Mouse (Mus musculus) embryo, embryonic 10.5 days (tissue): Measurements from ENCODE around the gene Dhrs1.
A peak's percentile ranks its signal among the peaks of the same experiment; 100 is the strongest.

ENCODE experiments used
- DNase-seq: peaks from one replicate; pipeline ENCODE4 v3.0.0-alpha.2; 2015; ENCODE audit warnings: low spot score

The Dhrs1 gene

DNA sequence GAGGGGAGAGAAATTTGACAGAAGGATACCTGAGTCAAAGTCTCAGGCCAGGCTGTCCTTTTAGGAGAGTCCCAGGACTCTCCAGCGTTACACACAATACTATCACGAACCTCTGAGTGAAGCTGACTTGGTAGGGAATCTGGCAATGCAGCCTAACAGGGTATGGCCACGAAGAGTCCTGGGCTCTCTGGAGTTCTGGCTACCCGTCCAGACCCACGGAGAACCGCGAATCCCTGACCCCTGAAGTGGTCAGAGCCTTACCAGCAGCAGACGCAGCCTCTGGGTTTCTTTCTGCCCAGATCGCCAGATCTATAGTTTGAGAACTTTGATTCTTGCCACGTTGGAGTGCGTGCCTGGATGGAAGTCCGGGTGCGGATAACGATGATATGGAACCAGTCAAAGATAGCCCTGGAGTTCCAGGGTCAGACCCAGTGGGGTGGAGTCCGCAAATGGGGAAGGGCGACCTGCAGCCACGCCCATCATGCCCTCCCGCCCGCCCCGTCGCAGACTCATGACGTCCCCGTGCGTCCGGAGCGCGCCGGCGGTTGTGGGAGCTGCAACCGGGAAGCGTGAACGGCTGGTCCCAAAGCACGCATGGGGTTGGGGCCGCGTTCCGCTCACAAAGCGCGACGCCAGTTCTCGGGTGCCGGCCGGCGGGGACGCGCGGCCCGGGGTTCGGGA lies at the start of gene Dhrs1, which contains the start of gene Nop9:
TSS of gene Dhrs1 (minus strand) at position 511 of the 681 bp plus-strand sequence.
TSS of gene Nop9 (plus strand) at position 514 of the 681 bp plus-strand sequence.
- DNase-seq = peak; percentile 88

DNA sequence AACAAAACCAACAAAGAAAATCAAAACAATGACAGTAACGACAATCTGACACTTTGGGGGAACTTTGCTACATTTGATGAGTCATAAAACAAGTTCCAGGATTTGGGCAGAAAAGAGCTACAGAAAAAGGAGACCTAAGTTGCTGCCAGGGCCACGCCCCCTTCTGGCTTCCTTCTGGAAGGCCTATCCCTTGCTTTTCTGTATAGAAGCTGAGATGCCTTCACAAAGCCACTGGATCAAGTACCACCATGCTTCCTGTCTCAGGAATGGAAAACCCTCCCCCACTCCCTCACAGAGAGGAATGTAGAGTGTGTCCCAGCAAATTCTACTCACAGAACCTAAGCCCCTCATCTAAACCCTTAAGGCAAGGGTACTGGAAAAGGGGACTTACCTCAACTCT lies 48.5 kb upstream of the Dhrs1 start:
- no peak for DNase-seq

DNA sequence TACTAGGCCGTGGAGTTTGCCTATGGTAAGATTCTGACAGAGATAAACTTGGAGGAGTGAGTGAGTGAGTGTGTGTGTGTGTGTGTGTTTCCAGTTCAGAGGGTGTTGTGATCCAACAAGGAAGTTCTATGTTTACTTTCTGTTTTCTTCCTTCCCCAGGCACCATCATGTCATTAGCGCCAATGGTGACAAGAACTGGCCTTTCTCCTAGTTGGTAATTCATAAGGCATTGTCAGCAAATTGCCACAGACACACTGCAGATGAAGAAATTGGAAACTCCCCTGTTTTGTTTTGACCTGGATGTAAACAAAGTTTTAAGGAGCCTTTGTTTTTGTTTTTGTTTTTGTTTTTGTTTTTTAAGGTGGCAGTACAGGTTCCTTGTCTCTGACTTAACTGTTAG lies 48.0 kb upstream of the Dhrs1 start:
- no peak for DNase-seq

DNA sequence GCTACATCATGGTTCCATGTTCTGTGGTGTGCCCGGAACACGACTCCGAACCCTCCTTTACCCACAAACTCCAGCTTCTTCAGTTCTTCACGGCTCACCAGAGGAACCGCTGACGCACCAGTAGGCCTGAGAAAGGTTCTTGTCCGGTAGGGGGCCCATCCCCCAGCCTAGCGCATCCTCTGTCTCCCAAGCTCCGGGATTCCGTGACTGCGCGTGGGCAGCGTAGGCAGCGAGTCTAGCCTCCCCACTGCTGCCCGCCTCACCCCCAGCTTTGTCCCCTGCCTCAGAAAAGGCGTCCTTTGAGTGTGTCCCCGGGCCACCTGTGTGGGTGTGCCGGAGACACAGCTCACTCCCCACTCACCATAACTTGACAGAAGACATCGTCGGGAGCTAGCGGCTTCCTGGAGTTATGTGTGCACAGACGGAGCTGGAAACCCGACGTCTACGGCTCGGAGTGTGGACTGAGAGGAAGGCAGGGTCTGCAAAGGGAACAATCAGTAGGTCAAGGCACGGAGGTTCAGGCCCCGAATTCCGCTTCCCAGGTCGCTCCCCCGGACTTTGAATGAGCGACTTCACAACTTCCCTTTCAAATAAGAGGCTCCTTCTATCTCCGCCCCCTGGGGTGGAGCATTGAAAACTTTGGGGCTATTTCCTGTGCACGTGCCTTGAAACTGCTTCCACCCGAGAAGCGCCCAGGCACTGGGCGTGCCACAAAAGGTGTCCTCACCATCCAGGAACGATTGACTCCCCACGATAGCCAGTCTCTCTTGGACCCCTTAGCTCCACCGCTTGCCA lies 43.0 kb upstream of the Dhrs1 start, which contains the start of gene Ripk3:
TSS of gene Ripk3 (minus strand) at position 610 of the 795 bp plus-strand sequence.
- peak; percentile 43 for DNase-seq

DNA sequence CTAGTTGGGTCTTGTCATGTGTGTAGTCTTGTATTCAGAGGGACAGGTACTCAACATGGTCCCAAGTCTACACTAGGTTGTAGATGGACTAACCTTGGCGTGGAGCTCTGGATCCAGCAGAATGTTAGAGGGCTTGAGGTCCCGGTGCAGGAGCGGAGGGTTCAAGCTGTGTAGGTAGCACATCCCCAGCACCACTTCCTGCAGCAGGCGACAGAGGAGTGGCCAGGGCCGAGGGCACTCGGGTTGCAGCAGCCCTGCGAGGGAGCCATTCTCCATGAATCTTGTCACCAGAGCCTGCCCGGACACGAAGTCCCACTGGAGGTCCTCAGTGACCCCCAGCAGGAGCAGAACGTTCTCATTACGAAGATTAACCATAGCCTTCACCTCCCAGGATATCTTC lies 42.2 kb upstream of the Dhrs1 start:
- DNase-seq = no peak

DNA sequence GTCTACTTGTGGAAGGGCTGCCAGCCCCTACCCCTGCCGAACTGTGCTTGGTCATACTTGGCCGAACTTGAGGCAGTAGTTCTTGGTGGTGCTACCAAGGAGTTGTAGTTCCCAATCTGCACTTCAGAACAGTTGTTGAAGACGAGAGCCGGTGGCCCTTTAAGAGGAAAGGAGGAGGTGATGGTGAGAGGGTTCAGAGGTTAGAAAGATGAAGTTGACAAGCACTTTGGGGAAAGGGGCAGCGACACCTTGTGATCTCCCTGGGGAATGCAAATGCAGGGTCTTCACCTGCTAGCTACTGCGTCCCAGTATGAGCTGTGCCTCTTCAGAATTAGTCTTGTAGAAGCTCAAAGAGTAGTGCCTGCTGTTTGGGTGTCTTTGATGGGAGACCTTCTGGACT lies 39.7 kb upstream of the Dhrs1 start:
- peak; percentile 42 for DNase-seq

DNA sequence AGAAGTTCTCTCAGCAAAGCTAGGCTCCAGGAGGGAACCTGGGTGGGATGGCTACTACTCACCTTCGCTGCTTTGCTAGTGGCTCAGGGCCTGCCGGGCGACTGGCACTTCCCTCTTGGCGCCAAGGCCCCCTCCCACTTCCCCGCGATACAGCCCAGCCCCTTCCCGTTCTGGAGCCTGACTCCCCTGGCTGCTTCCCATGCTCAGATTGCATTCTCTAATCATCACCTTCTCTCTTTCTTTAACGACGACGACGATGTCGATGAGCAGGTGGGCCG lies 38.4 kb upstream of the Dhrs1 start, which contains the start of gene Adcy4:
TSS of gene Adcy4 (minus strand) at position 138 of the 278 bp plus-strand sequence.
- DNase-seq = peak; percentile 37

DNA sequence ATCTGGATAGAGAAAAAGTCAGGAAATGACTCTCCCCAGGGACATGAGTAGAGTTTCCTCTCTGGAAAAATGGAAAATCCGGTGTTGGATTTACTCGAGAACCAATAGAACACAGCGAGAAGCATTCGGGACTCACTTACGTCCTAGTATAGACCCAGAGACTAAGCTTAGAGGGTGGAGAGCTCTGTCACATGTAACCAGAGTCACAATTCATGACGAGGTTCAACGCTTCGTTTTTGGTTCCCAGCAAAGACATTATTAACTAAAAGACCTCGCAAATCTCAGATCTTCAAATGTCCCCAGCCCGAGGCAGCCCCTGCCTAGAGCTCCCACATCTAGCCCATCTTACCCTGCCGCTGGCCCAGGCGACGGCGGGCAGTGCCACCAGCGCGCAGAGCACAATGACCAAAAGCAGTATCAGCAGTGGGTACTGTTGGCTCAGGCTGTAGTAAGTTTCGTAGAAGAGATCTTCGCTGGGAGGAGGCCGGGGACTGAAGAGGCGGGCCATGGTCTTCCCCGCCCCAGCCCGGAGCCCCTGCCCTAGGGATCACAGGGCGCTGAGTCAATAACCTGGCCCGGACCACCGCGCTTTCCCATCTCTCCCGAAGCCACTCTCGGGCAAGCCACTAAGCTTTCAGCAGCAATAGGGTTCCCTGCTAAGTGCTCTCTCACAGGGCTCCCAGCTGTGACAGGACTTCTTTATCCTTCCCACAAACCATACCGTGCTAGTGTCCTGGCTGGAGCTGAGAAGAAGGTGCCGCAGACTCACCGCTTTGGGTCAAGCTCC lies 37.9 kb upstream of the Dhrs1 start:
- peak; percentile 85 for DNase-seq

DNA sequence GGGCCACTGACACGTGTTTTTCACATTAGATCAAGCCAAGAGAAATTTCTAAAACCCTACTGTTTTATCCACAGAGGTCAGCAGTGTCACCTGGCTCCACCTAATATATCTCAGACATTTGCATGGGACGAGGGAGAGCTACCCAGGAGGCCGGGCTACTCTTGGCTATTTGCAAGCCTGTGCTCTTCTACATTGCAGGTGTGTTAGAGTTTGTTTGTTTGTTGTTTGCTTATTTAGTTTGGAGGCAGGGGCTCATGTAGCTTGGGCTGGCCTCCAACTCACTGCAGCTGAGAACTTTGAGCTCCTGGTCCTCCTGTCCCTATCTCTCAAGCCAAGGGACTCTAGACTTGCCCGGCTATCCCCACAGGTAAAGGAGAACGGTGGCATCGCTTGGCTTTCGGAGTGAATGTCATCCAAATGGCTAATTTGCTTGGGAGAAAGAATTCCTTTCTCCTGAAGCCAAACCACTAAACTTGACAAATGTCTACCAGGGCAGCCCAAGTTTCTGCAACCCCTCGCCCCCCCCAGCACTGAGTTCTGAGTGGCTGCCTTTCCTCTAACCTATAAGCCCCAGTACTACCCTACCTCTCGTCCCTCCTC lies 37.0 kb upstream of the Dhrs1 start:
- DNase-seq = no peak

DNA sequence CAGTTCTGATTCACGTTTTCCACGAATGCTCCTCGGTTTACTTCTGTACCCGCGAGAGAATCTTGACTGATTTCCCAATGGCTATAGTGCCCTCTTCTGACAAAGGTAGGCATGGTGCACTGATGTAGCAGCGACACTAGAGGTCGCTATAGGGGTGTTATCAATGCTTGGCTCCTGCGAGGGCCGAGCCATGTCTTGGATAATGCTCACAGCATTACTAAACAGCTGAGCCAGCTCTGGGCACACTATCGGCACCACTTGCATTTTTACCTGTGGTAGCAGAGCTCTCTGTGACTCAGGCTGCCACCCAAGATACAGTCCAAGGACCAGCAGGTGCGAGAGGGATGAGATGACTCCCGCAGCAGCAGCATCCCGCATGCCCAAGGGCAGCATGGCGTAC lies 35.8 kb upstream of the Dhrs1 start:
- peak; percentile 93 for DNase-seq

DNA sequence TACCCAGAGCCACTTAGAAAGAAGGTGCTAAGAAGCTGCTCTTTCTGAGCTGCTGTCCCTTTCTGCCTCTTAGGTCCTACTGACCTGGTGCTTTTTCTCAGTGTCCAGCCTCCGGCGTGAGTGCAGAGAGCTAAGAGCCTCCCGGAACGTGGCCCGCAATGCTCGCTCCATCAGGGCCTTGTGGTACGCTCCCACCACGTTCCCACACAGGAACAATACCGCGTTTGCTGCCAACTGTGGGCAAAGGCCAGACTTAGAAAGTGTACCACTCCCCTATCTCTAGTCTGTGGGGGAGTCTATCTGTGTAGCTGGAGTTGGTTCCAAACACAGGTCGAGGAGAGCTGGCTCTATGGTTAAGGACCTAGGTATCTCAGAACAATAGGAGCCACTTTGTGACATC lies 35.2 kb upstream of the Dhrs1 start:
- DNase-seq = no peak

DNA sequence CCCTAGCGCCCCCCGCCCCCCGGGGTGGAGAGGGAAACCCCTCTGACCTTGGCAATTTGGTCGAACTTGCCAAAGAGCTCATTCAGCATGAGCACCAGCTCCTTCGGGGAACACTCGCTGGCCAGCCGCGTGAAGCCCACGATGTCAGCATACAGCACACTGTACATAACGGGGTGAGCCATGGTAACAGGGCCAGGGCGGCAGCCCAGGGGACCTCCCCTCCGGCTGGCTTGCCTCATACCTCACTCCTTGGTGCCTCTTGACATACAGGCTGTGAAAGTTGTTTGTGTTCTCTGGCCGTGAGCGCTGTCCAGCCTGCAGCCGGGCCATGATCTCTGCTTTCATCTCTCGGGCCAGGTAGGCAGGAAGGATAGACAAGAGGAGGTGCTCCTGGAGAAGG lies 34.2 kb upstream of the Dhrs1 start:
- DNase-seq = no peak

DNA sequence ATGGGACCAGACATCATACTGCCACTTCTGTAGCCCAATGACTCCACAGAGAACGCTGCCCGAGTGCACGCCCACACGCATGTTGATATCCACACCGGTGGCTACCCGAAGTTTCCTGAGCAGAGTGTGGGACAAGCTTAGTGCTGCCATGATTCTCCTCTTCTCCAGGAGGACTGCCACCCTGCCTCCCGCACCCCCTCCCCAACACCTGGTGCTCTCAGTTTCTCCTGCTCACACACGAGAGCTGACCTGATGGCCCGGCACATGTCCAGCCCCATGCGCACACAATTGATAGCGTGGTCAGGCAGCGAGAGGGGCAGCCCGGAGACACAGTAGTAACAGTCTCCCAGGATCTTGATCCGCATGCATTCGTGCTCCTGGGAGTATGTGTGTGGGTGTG lies 33.2 kb upstream of the Dhrs1 start:
- no peak for DNase-seq

DNA sequence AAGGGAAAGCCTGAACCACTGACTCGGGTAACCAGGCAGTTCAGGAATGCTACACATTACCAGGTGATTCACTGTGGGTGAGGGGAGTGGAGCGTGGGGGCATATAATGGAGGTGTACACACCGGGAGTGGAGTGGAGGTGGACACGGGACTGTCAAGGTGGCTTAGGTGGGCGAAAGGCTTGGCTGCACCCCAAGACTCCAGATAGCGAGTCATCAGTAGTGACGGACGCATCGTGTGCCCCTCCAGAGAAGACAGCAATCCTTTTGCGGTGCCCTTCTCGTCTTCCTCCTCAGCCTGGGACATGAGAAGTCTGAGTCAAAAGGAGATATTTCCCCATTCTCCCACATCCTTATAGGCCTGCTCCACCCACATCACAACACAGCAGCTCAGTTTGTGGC lies 32.3 kb upstream of the Dhrs1 start:
- no peak for DNase-seq

DNA sequence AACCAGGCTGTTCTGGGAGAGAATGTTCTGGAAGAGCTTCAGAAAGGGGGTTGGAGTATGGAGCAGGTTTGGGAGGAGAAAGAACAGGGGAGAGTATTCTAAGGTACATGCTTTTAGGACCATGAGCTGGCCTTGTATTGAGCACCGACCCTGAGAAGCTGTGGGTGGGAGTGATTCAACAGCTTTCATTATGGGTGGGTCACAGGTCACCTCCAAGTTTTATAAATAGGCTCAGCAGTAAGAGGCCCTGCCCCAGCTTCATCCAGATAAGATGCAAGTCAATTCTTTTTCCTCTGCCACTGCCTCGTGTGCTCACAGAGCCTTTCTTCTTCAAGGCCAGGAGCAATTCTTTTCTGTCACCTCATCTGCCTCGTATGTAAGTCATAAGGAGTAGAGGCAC lies 31.7 kb upstream of the Dhrs1 start:
- no peak for DNase-seq

DNA sequence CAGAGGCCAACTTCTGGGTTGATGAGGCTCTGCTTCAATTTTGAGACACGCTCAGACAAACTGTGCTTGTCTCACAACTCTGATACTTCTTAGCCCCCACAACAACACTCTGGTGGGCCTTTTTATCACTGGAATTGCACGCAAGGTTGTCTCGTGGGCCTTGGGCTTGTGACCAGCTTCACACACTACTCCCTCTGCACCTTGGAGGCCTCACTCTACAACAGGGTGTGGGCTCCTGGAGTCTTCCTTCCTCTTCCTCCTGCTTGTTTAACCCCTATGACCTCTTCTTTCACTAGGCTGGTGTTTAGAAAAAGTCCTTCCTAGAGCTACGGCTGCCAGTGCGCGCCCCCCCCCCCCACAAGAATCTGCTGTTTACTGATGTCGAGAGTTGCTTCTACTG lies 31.2 kb upstream of the Dhrs1 start:
- DNase-seq = no peak

DNA sequence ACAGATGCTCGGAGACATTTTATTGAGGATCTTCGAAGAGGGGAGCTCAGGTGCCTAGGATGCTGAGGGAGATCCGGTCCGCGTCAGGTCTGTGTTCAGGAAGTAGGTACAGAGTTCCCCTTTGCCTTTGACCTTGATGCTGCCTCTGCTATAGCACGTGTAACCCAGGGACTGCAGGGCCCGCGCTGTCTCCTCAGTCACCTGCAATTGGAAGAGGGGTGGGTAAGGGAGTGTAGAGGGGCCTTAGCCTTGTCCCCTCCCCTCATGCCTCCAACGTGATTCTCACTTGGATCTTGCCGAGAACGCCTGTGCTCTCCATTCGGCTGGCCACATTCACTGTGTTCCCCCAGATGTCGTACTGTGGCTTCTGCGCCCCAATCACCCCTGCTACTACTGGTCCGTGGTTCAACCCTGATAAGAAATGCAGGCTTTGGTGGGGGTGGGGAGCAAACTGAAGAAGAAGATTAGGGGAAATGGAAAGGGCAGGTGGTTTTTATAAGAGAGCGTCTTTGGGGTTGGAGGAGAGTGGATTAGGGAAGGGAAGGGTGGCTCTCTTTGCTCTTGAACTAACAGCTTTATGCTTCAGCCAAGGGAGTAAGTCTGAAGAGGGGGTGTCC lies 23.7 kb upstream of the Dhrs1 start:
- DNase-seq = no peak

DNA sequence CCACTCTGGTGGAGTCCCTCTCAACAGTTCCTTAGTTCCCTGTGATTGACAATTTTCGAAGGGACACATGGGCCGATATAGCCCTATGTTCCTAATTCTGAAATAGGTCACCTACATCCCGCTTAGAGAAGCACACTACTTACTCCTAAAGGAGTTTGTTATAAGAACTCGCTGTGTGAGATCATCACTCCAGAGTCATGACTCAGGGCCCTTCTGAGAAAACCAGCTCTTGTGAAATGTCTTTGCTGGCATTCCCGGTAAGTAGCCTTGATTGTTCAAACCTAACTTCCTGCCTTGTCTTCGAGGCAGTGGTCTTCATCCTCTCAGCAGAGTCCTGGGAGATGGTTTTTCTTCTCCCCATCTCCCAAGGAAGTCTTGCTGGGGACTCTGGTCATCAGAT lies 23.1 kb upstream of the Dhrs1 start:
- no peak for DNase-seq

DNA sequence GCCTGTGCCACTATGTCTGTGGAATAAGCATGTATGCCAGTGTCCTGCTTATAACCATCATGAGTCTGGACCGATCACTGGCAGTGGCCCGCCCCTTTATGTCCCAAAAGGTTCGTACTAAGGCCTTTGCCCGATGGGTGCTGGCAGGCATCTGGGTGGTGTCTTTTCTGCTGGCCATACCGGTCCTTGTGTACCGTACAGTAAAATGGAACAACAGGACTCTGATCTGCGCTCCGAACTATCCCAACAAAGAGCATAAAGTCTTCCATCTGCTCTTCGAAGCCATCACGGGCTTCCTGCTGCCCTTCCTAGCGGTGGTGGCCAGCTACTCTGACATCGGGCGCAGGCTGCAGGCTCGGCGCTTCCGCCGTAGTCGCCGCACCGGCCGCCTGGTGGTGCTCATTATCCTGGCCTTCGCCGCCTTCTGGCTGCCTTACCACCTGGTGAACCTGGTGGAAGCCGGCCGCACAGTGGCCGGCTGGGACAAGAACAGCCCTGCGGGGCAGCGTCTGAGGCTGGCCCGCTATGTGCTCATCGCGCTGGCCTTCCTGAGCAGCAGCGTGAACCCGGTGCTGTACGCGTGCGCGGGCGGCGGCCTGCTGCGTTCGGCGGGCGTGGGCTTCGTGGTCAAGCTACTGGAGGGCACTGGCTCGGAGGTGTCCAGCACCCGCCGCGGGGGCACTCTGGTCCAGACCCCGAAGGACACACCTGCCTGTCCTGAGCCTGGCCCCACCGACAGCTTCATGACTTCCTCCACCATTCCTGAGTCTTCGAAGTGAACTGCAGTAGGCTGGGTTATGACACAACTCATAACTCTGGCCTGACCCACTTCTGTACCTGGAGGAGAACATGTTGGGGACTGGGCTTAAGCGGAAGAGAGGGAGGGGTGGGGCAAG lies 22.3 kb upstream of the Dhrs1 start:
- peak; percentile 75 for DNase-seq

DNA sequence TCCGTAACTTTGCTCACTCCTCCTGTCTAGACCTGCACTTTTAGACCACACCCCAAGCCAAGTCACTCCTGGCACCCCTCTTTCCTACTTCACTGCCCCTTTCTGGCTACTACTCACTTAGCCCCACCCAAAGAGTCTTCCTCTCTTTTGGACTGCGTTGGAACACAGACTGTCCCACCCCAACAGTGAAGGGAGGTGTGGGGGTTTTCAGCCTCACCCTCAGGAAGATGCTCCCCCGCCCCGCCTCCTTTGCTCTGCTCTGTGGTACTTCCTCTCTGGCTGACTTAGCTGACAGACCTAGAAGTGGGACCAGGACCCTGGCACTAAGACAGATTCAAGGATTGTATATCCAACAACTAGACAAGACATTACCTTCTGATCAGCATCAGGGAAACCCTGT lies 20.2 kb upstream of the Dhrs1 start, which contains the start of gene Ltb4r1:
TSS of gene Ltb4r1 (plus strand) at position 267 of the 400 bp plus-strand sequence.
- no peak for DNase-seq

DNA sequence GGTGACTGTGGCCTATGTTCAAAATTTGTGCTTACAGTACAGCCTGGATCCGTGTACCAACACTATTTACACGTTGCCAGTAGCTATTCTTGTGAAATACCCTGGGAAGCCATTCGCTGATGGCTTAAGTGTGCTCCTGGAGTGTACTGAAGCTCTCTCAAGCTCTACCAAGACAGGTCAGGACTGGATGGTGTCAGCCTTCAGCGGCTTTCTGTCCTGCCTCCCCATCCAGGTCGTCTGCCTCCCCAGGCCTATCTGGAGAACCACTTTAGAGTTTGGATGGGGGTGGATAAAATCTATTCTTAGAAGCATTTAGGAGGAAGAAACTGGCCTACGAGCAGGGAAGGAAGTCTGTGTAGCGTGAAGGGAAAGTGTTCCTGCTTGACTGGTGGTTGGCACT lies 17.7 kb upstream of the Dhrs1 start:
- DNase-seq = no peak
